ENCODE assay signal across 9 mouse cellular contexts in genomic region chr5:144154528-144154927, GRCm38 (mm10). TPM values are rescaled to one million over a fixed set of nuclear protein-coding genes. Genes with fewer than 3 reads are reported as not detected.
DNase-seq lines count a peak whose midpoint lies in the region; ATAC-seq lines count a peak whose summit lies in the region.
"Had no signal": no experiment of that assay in that cellular context is flagged by ENCODE, and none has a peak within 500 bp of the region (broad histone marks: within the 10 kb centered on the region; RNA-seq: fewer than 3 reads in every experiment).

No protein-coding gene starts in this region.

- H3K4me3 ChIP-seq in midbrain, embryonic 11.5 days (ENCODE audit: low read depth, low read length), result no peak overlapping the region
- no peak overlapping the region for H3K4me3 ChIP-seq in midbrain, embryonic 16.5 days (ENCODE audit: low read depth, low read length)
- H3K4me3 ChIP-seq in neural tube, embryonic 14.5 days (ENCODE audit: low read depth, low read length), result no peak overlapping the region
- H3K4me3 ChIP-seq: heart, embryonic 13.5 days had no signal

- no peak overlapping the region for H3K9ac ChIP-seq in midbrain, embryonic 11.5 days (ENCODE audit: low read length)
- H3K9ac ChIP-seq in midbrain, embryonic 16.5 days (ENCODE audit: low read depth, low read length), result no peak overlapping the region
- no peak overlapping the region for H3K9ac ChIP-seq in neural tube, embryonic 14.5 days (replicated peaks; ENCODE audit: low read depth, low read length)
- H3K9ac ChIP-seq: heart, embryonic 13.5 days had no signal

- H3K27me3 ChIP-seq in midbrain, embryonic 11.5 days (ENCODE audit: control insufficient read depth, insufficient read depth, low read length), result no peaks in the 10 kb centered on the region
- no peaks in the 10 kb centered on the region for H3K27me3 ChIP-seq in midbrain, embryonic 16.5 days (ENCODE audit: control insufficient read depth, insufficient read depth, low read depth, low read length)
- H3K27me3 ChIP-seq in neural tube, embryonic 14.5 days (ENCODE audit: control insufficient read depth, insufficient read depth, low read length), result no peaks in the 10 kb centered on the region
- H3K27me3 ChIP-seq: heart, embryonic 13.5 days had no signal

- no peak for ATAC-seq in midbrain, embryonic 11.5 days (ENCODE audit: low FRiP score)
- ATAC-seq in midbrain, embryonic 16.5 days, result no peak
- peak; percentile 88 for ATAC-seq in common myeloid progenitor, adult 5-6 weeks (replicated peaks; ENCODE audit: low read depth, poor library complexity, severe bottlenecking)
- peak; percentile 46; the same call in 1 of the 2 replicates for ATAC-seq in neural tube, embryonic 14.5 days (ENCODE audit: low read depth)

- no peak overlapping the region for H3K27ac ChIP-seq in midbrain, embryonic 11.5 days (ENCODE audit: low read depth, low read length)
- no peak overlapping the region for H3K27ac ChIP-seq in midbrain, embryonic 16.5 days (ENCODE audit: low read length)
- no peak overlapping the region for H3K27ac ChIP-seq in neural tube, embryonic 14.5 days (ENCODE audit: low read depth, low read length)
- H3K27ac ChIP-seq: heart, embryonic 13.5 days had no signal

- intact Hi-C loops in left cerebral cortex, postnatal 14 days (cut with DNase I), result loop anchor here (1.0 to 5.0 kb wide), 2 partner anchors 52 to 114 kb away; partner anchors contain the start of gene Lmtk2

- no peak overlapping the region for H3K4me2 ChIP-seq in midbrain, embryonic 11.5 days
- no peak overlapping the region for H3K4me2 ChIP-seq in midbrain, embryonic 16.5 days (ENCODE audit: low read length)
- no peak overlapping the region for H3K4me2 ChIP-seq in neural tube, embryonic 14.5 days (ENCODE audit: low read depth, low read length)
- H3K4me2 ChIP-seq: heart, embryonic 13.5 days had no signal

- peak; percentile 93 for DNase-seq in midbrain, embryonic 11.5 days (ENCODE audit: low spot score, missing footprints)
- DNase-seq in T-cell, adult 2 months (ENCODE audit: low spot score), result peak; percentile 66
- DNase-seq in heart, postnatal 4 days, result peak; percentile 78
- DNase-seq in left cerebral cortex, postnatal 14 days (ENCODE audit: low spot score in 2 of 2), result peak; percentile 86 to 87
- DNase-seq in thymus, postnatal 4 days, result peak; percentile 71

- 35% methylated on average over 7 of the region's 7 CpGs for WGBS in midbrain, embryonic 11.5 days
- WGBS in midbrain, embryonic 16.5 days, result 28% methylated on average over 7 of the region's 7 CpGs
- WGBS in neural tube, embryonic 14.5 days, result 36% methylated on average over 7 of the region's 7 CpGs

- H3K36me3 ChIP-seq in midbrain, embryonic 11.5 days (ENCODE audit: control insufficient read depth, insufficient read depth, low read length), result no peaks in the 10 kb centered on the region
- peaks cover 13% of the 10 kb centered on the region; the same call in 1 of the 2 replicates for H3K36me3 ChIP-seq in midbrain, embryonic 16.5 days (ENCODE audit: control insufficient read depth, insufficient read depth, low read length)
- H3K36me3 ChIP-seq in neural tube, embryonic 14.5 days (ENCODE audit: control insufficient read depth, insufficient read depth, low read length), result peaks cover 8% of the 10 kb centered on the region; the same call in 1 of the 2 replicates

- H3K4me1 ChIP-seq in midbrain, embryonic 11.5 days (ENCODE audit: control insufficient read depth, insufficient read depth, low read length), result no peaks in the 10 kb centered on the region
- no peaks in the 10 kb centered on the region for H3K4me1 ChIP-seq in midbrain, embryonic 16.5 days (ENCODE audit: control insufficient read depth, insufficient read depth, low read length)
- no peaks in the 10 kb centered on the region for H3K4me1 ChIP-seq in neural tube, embryonic 14.5 days (ENCODE audit: control insufficient read depth, insufficient read depth, low read length)

- no peaks in the 10 kb centered on the region for H3K9me3 ChIP-seq in midbrain, embryonic 11.5 days (ENCODE audit: control insufficient read depth, low read length)
- no peaks in the 10 kb centered on the region for H3K9me3 ChIP-seq in midbrain, embryonic 16.5 days (replicated peaks; ENCODE audit: control insufficient read depth, low read length, poor library complexity, severe bottlenecking)
- H3K9me3 ChIP-seq in neural tube, embryonic 14.5 days (ENCODE audit: control insufficient read depth, low read length), result no peaks in the 10 kb centered on the region
- H3K9me3 ChIP-seq: heart, embryonic 13.5 days had no signal

RNA-seq across cellular contexts. Expression of gene Bhlha15, which starts 35.6 kb away (rescaled TPM):
- not detected in 2 replicates for polyA plus RNA-seq in midbrain, embryonic 11.5 days (2014; fragmentation: Nextera tagmentation; extraction: Ambion mirVana)
- polyA plus RNA-seq in midbrain, embryonic 16.5 days (2015; fragmentation: Nextera tagmentation; extraction: Ambion mirVana), result not detected in 2 replicates
- 0.34 and 0.37 TPM in 2 replicates for total RNA-seq in common myeloid progenitor, adult 5-6 weeks (2017)
- under 1 TPM; 0.07 TPM for total RNA-seq in heart, postnatal 4 days (2021)
- under 1 TPM; 0.36 to 0.42 TPM for total RNA-seq in left cerebral cortex, postnatal 14 days (2021)
- 0.14 and 0.28 TPM in 2 replicates for polyA plus RNA-seq in neural tube, embryonic 14.5 days (2014; fragmentation: Nextera tagmentation; extraction: Ambion mirVana)

RNA-seq across cellular contexts. Expression of gene Lmtk2, which starts 54.3 kb away (rescaled TPM):
- polyA plus RNA-seq in midbrain, embryonic 11.5 days (2014; fragmentation: Nextera tagmentation; extraction: Ambion mirVana), result 4.7 and 4.8 TPM in 2 replicates
- polyA plus RNA-seq in midbrain, embryonic 16.5 days (2015; fragmentation: Nextera tagmentation; extraction: Ambion mirVana), result 9.0 and 9.3 TPM in 2 replicates
- total RNA-seq in common myeloid progenitor, adult 5-6 weeks (2017), result 8.1 and 9.7 TPM in 2 replicates
- total RNA-seq in heart, postnatal 4 days (2021), result 10 to 100 TPM; 19.0 to 20.8 TPM
- total RNA-seq in left cerebral cortex, postnatal 14 days (2021), result 100 to 1,000 TPM; 150 to 166 TPM
- polyA plus RNA-seq in neural tube, embryonic 14.5 days (2014; fragmentation: Nextera tagmentation; extraction: Ambion mirVana), result 10.8 and 11.1 TPM in 2 replicates

Comparison
In these comparisons a context has a peak if more than half of its experiments do, and no peak if none do; other contexts are left out.
1. ATAC-seq: peak in common myeloid progenitor, adult 5-6 weeks (single experiment) and neural tube, embryonic 14.5 days (single experiment); none in midbrain, embryonic 11.5 days (single experiment) and midbrain, embryonic 16.5 days (single experiment).
2. RNA of gene Lmtk2, which starts 54.3 kb away (total RNA-seq): 150 to 166 TPM in left cerebral cortex, postnatal 14 days; 19.0 to 20.8 TPM in heart, postnatal 4 days and 8.1 to 9.7 TPM in common myeloid progenitor, adult 5-6 weeks; every median in the first group is over 4 times any median in the second.
3. Peak in every context shown above with its lines, with median percentiles within 50 percentile points of each other: DNase-seq.